Mouse (Mus musculus) intestine, embryonic 16.5 days (tissue): ENCODE measurements around the gene Tead1. TPM values are rescaled to one million over a fixed set of nuclear protein-coding genes. Genes with fewer than 3 reads are reported as not detected.
A peak's percentile ranks its signal among the peaks of the same experiment; 100 is the strongest.

Source experiments
- ATAC-seq: fragments of 200-750 bp; cut with Nextera tagmentation; 2 replicates; pipeline ENCODE4 v1.8.0; 2017; ENCODE audit warnings: moderate TSS enrichment, moderate library complexity
- H3K27ac ChIP-seq: fragments of 300-500 bp; sonication (generic); 2 replicates; pipeline ENCODE4 v1.5.1; 2014; ENCODE audit warnings: mild to moderate bottlenecking, low read length
- H3K27me3 ChIP-seq: fragments of 300-500 bp; sonication (generic); replicated peaks from 2 replicates; pipeline ENCODE4 v1.6.1; 2014; ENCODE audit warnings: low read length, control low read depth, mixed read lengths; ENCODE audit not compliant: control insufficient read depth, insufficient read depth
- H3K36me3 ChIP-seq: fragments of 300-500 bp; sonication (generic); 2 replicates; pipeline ENCODE4 v1.6.1; 2014; ENCODE audit warnings: low read length, control low read depth; ENCODE audit not compliant: control insufficient read depth, insufficient read depth
- H3K4me1 ChIP-seq: fragments of 300-500 bp; sonication (generic); 2 replicates; pipeline ENCODE4 v1.6.1; 2014; ENCODE audit warnings: low read length, control low read depth, mixed read lengths; ENCODE audit not compliant: control insufficient read depth, insufficient read depth
- H3K4me2 ChIP-seq: fragments of 300-500 bp; sonication (generic); 2 replicates; pipeline ENCODE4 v1.6.1; 2014; ENCODE audit warnings: low read depth, low read length, control low read depth
- H3K4me3 ChIP-seq: fragments of 300-500 bp; sonication (generic); 2 replicates; pipeline ENCODE4 v1.5.1; 2014; ENCODE audit warnings: mild to moderate bottlenecking, low read length
- H3K9ac ChIP-seq: fragments of 300-500 bp; sonication (generic); 2 replicates; pipeline ENCODE4 v1.6.1; 2014; ENCODE audit warnings: low read depth, low read length
- H3K9me3 ChIP-seq: fragments of 300-500 bp; sonication (generic); 2 replicates; pipeline ENCODE4 v1.6.1; 2016; ENCODE audit warnings: low read length, control low read depth; ENCODE audit not compliant: control insufficient read depth
- WGBS: fragments of 180-500 bp; shearing (Covaris S2); extraction: QIAGEN DNeasy Blood & Tissue Kit; methylation state at CpG from one replicate; pipeline ENCODE4 v1.1.7; 2014; 5-methylcytosine and 5-hydroxymethylcytosine counted together
- polyA plus RNA-seq: library from polyadenylated mRNA; unstranded; fragments of >200 nt; fragmentation: Nextera tagmentation; extraction: Ambion mirVana; gene quantifications from 2 replicates; pipeline ENCODE4 v1.2.1, GENCODE M21; 2015

Tead1 gene
- polyA plus RNA-seq, 1 experiment from 2014 or later = 10.9 TPM

DNA sequence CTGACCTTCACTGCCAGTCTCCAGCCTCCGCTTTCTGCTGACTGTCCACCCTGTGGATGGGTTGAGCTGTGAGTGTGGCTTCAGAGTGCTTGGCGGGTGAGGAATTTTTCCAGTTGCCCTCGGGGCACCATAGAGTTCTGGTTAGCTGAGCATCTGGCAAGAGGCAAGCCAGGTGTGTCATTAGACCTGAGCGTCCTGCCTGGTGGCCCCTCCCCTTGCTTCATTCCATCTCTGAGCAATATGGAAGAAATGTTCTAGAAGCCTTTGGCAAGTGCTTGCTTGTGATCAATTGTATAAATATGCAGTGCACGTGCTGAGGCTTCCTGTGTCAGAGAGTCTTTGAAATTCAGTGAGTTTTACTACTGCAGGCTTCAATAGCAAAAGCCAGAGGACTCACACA, 21.0 kb downstream of the Tead1 start:
- Histone ChIP-seq H3K4me2 (no peak overlapping the region), H3K4me3 (no peak overlapping the region), H3K36me3 (no peaks in the 10 kb centered on the region), H3K27ac (no peak overlapping the region), H3K9ac (no peak overlapping the region), H3K4me1 (peaks cover 41% of the 10 kb centered on the region), H3K9me3 (no peaks in the 10 kb centered on the region), H3K27me3 (no peaks in the 10 kb centered on the region)
- WGBS = 52% methylated on average over 5 of the region's 5 CpGs
- no peak for ATAC-seq

DNA sequence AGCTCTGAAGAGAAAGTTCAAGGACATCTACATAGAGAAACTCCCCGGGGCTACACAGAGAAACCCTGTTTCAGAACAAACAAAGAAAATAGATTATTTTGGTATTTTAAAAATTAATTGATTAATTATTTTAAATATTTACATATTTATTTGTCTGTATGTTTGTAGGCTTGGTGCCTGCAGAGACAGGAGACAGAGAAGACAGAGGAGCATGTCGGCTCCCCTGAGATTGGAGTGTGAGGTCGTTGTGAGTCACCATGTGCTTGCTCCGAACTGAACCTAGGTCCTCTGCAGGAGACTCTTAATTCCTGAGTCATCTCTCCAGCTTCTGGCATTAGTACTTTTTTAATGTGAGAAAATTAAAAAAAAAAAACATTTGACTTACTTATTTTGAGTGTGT, 24.2 kb downstream of the Tead1 start:
- Histone ChIP-seq H3K9ac (no peak overlapping the region), H3K4me3 (no peak overlapping the region), H3K4me2 (no peak overlapping the region), H3K27me3 (no peaks in the 10 kb centered on the region), H3K9me3 (no peaks in the 10 kb centered on the region), H3K4me1 (peaks cover 15% of the 10 kb centered on the region), H3K36me3 (no peaks in the 10 kb centered on the region), H3K27ac (no peak overlapping the region)
- ATAC-seq = no peak
- 59% methylated on average over 4 of the region's 4 CpGs for WGBS

DNA sequence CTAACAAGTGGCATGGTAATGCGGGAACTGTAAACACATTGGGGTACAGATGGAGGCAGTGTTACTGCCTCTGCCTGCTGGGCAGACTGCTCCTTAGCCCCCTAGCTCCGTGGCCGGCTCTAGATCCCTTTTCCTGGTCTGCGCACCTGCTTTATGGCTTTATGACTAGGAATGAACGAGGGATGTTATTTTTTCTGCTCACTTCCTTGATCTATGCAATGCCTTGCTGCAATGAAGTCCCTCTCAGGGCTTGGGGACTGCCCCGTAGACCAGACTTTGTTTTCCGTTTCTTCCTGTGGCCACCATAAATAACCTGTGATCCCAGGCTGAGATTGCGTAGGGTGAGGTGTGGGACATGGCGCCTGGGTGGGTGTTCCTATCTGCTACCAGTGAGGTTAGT, 26.8 kb downstream of the Tead1 start:
- H3K27me3 ChIP-seq = no peaks in the 10 kb centered on the region
- H3K4me2 ChIP-seq = peak overlapping the region; percentile 35; the same call in 1 of the 2 replicates
- H3K4me3 ChIP-seq = peak overlapping the region; percentile 19
- H3K9ac ChIP-seq = 0 out of 2 replicates have a peak overlapping the region, but pooled peaks have one; percentile 11
- WGBS = 44% methylated on average over 9 of the region's 9 CpGs
- peaks cover 15% of the 10 kb centered on the region for H3K4me1 ChIP-seq
- no peaks in the 10 kb centered on the region for H3K36me3 ChIP-seq
- peak; percentile 93 for ATAC-seq
- H3K9me3 ChIP-seq = no peaks in the 10 kb centered on the region
- peak overlapping the region; percentile 92 for H3K27ac ChIP-seq

- peaks cover 24% of the 10 kb centered on the region for H3K4me1 ChIP-seq
- H3K4me2 ChIP-seq = no peak overlapping the region
- peak overlapping the region; percentile 19; the same call in 1 of the 2 replicates for H3K9ac ChIP-seq
- H3K4me3 ChIP-seq = no peak overlapping the region
- 42% methylated on average over 3 of the region's 4 CpGs for WGBS
- H3K27ac ChIP-seq = no peak overlapping the region; the same call in 1 of the 2 replicates
- H3K27me3 ChIP-seq = no peaks in the 10 kb centered on the region
- ATAC-seq = peak; percentile 21; the same call in 1 of the 2 replicates
- no peaks in the 10 kb centered on the region for H3K9me3 ChIP-seq
- H3K36me3 ChIP-seq = no peaks in the 10 kb centered on the region
Measured at GRCm38 (mm10) chr7:112706756-112707155, 27.6 kb downstream of the Tead1 start.

DNA sequence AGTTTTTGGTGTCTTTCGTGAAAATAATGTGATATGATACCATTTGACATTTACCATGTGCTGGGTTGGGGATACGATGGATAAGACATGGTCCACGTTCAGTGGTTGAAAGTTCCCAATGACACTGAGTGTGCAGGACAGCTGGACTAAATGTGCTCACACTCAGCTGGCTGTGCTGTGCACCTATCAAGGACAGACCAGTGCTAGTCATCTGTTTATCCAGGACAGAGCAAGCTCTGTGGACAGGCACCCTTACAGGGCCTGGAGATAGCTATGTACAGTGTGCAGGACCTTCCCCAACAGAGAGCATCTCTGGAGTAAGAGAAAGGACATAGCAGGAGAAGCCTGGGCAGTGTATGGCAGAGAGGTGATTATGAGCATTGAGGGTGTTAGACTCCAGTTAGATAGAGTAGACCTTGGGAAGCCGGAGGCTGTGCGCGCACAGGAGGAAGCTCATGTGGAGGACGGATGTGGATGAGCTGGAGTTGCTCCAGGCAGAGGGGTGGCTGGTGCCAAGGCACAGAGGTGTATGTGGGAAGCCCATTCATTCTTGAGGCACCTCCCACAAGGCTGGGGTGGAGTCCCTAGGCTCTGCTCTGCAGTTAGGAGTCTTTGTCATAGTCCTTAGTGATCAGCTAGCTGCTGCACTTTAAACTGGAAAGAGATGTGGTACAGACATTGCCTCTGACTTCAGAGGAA, 31.4 kb downstream of the Tead1 start:
- WGBS = 69% methylated on average over 7 of the region's 7 CpGs
- H3K4me3 ChIP-seq = no peak overlapping the region
- H3K9ac ChIP-seq = no peak overlapping the region
- H3K4me2 ChIP-seq = no peak overlapping the region
- no peak for ATAC-seq
- peaks cover 28% of the 10 kb centered on the region for H3K4me1 ChIP-seq
- no peaks in the 10 kb centered on the region for H3K36me3 ChIP-seq
- H3K27ac ChIP-seq = no peak overlapping the region
- no peaks in the 10 kb centered on the region for H3K27me3 ChIP-seq
- no peaks in the 10 kb centered on the region for H3K9me3 ChIP-seq

- peak; percentile 51; the same call in 1 of the 2 replicates for ATAC-seq
- H3K4me1 ChIP-seq = peaks cover 38% of the 10 kb centered on the region
- 77% methylated on average over 5 of the region's 5 CpGs for WGBS
Measured at GRCm38 (mm10) chr7:112711977-112712376, 32.9 kb downstream of the Tead1 start.

GRCm38 (mm10) chr7:112713509-112713908, 34.4 kb downstream of the Tead1 start:
- Histone ChIP-seq H3K9me3 (no peaks in the 10 kb centered on the region), H3K9ac (no peak overlapping the region), H3K4me2 (no peak overlapping the region), H3K27me3 (no peaks in the 10 kb centered on the region), H3K27ac (no peak overlapping the region), H3K4me3 (no peak overlapping the region), H3K4me1 (peaks cover 43% of the 10 kb centered on the region), H3K36me3 (no peaks in the 10 kb centered on the region)
- WGBS = 59% methylated on average over 5 of the region's 5 CpGs
- no peak for ATAC-seq

More at GRCm38 (mm10) chr7:112711977-112712376, 32.9 kb downstream of the Tead1 start:
- H3K36me3 ChIP-seq = no peaks in the 10 kb centered on the region
- H3K4me3 ChIP-seq = no peak overlapping the region
- no peaks in the 10 kb centered on the region for H3K9me3 ChIP-seq
- H3K27me3 ChIP-seq = no peaks in the 10 kb centered on the region
- peak overlapping the region; percentile 33; the same call in 1 of the 2 replicates for H3K27ac ChIP-seq
- H3K4me2 ChIP-seq = no peak overlapping the region
- H3K9ac ChIP-seq = no peak overlapping the region

DNA sequence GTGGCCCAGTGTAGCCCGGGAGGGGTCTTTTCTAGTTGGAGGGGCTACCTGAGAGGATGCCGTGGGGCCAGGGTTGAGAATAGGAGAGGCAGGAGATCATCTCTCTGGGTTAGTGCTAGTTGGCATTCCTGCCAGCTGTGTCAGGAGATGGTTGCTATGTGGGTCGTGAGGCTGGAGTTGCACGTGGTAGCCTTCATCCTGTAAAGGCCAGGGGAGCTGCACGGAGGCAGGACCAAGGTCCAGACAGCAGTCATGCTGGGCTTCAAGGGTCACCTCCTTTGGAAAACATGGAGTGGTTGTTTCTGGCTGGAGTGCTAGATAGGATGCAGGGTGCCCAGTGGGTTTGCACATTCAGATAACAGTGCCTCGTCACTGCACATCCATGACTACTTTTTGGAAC, 35.7 kb downstream of the Tead1 start:
- no peaks in the 10 kb centered on the region for H3K27me3 ChIP-seq
- no peak for ATAC-seq
- 78% methylated on average over 6 of the region's 6 CpGs for WGBS
- H3K27ac ChIP-seq = no peak overlapping the region
- H3K9ac ChIP-seq = no peak overlapping the region
- no peak overlapping the region for H3K4me2 ChIP-seq
- no peaks in the 10 kb centered on the region for H3K9me3 ChIP-seq
- H3K4me1 ChIP-seq = peaks cover 45% of the 10 kb centered on the region
- H3K36me3 ChIP-seq = no peaks in the 10 kb centered on the region
- no peak overlapping the region for H3K4me3 ChIP-seq

DNA sequence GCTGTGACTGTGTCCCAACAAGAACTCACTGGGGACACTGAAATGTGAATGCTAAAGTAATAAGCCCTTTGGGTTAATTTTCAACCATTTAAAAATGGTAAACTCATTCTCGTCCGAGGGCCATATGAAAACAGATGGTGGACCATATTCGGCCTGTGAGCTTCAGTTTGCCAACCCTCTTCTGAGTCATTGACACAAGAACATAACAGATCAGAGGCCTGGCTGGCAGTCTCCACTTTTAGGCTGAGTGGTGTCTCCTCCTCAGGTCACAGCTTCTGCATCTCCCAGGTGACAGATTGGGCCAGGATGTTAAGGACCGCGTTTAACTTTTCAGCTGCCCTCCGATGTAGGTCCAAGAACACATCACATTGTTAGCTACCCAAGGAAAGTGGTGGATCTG, 37.6 kb downstream of the Tead1 start:
- Histone ChIP-seq H3K27ac (no peak overlapping the region), H3K9me3 (no peaks in the 10 kb centered on the region), H3K4me1 (peaks cover 45% of the 10 kb centered on the region), H3K4me2 (no peak overlapping the region), H3K36me3 (no peaks in the 10 kb centered on the region), H3K4me3 (no peak overlapping the region), H3K9ac (no peak overlapping the region), H3K27me3 (no peaks in the 10 kb centered on the region)
- ATAC-seq = no peak
- 61% methylated on average over 6 of the region's 6 CpGs for WGBS

DNA sequence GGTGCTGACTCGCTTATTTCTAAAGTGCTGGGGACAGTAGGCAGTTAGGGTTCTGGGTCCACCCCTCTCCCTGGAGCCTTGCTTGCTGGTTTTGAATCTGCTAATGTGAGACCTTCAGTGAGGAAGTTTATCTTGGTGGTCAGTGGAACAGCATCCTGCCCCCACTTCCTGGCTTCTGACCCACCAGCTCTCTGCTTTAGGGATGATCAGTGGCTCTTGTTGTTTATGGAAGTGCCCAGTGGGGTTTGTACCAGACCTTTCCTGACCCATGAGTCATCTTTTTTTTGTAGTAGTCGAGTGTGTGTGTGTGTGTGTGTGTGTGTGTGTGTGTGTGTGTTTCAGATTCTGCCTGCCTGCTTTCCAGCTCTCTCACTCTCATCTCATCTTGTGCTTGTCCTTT, 38.6 kb downstream of the Tead1 start:
- Histone ChIP-seq H3K9me3 (no peaks in the 10 kb centered on the region), H3K36me3 (no peaks in the 10 kb centered on the region), H3K27me3 (no peaks in the 10 kb centered on the region), H3K27ac (no peak overlapping the region), H3K4me1 (peaks cover 40% of the 10 kb centered on the region), H3K4me2 (no peak overlapping the region), H3K4me3 (no peak overlapping the region), H3K9ac (no peak overlapping the region)
- 23% methylated on average over 2 of the region's 2 CpGs for WGBS
- ATAC-seq = no peak
